Mouse (Mus musculus) inflammation-experienced regulatory T-cells (primary cell): ENCODE measurements around the gene Atg4a. TPM values are rescaled to one million over a fixed set of nuclear protein-coding genes. Genes with fewer than 3 reads are reported as not detected.

ENCODE experiments used
- polyA plus RNA-seq, 2 experiments: library from polyadenylated mRNA; unstranded; fragments of 100-300 nt; shearing (Covaris generic); gene quantifications; one replicate each; pipeline ENCODE4 v1.2.1; 2017

Gene Atg4a
- 10 to 100 TPM; 30.1 to 30.2 TPM for polyA plus RNA-seq

GRCm38 (mm10) chrX:140956272-140956940, at the start of gene Atg4a, which contains the start of gene Psmd10:
Gene Atg4a (plus strand): TSS chrX:140956907.
Gene Psmd10 (minus strand): TSS chrX:140956728.

GRCm38 (mm10) chrX:140907360-140907759, 49.3 kb upstream of the Atg4a start, which contains the start of gene Vsig1:
Gene Vsig1 (plus strand): TSS chrX:140907608.

Other genes with a start within 250 kb of the Atg4a start
- under 1 TPM; 0.33 TPM for gene Tex13b, start 143.5 kb upstream of the Atg4a start, polyA plus RNA-seq
- not detected for gene Vsig1, start 49.3 kb upstream of the Atg4a start, polyA plus RNA-seq
- gene Psmd10, start 179 bp upstream of the Atg4a start, polyA plus RNA-seq: 10 to 100 TPM; 50.9 to 53.9 TPM